In the genomic region with DNA sequence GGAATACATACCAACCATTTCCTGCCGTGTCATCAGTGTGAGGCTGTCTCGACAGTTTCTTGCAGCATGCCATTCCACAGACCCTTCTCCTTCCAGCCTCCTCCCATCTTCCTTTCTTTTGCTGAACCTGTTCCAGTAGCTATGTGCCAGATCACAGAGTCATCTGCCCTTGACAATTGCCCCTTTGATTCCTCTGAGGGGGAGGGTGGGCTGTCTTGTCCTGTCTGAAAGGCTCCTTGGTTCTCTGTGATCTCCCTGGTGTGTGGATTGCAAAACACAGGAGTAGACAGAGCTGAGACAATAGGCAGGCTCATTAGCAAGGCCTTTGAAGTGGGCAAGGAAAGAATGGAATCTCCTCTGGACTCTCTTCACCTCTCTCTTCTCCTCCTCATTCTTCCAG, we compare ENCODE assay signal across 23 mouse cellular contexts.
DNase-seq lines count a peak whose midpoint lies in the region; TF ChIP-seq lines count a peak whose summit lies in the region.
"Had no signal": no experiment of that assay in that cellular context is flagged by ENCODE, and none has a peak within 500 bp of the region (broad histone marks: within the 10 kb centered on the region; RNA-seq: fewer than 3 reads in every experiment).

No protein-coding gene starts in this region.

- no peaks in the 10 kb centered on the region for H3K27me3 ChIP-seq in ES-Bruce4 (ENCODE audit: control insufficient read depth, insufficient read depth, low read length, poor library complexity, severe bottlenecking)
- H3K27me3 ChIP-seq: heart, embryonic 15.5 days; hindbrain, embryonic 12.5 days had no signal

- H3K36me3 ChIP-seq in ES-Bruce4 (ENCODE audit: control insufficient read depth, insufficient read depth, low read length, poor library complexity, severe bottlenecking), result no peaks in the 10 kb centered on the region
- H3K36me3 ChIP-seq: forebrain, embryonic 10.5 days; heart, embryonic 12.5 days; heart, embryonic 15.5 days; hindbrain, embryonic 12.5 days had no signal

- H3K9ac ChIP-seq in ES-Bruce4 (ENCODE audit: low read depth, poor library complexity, severe bottlenecking), result no peak overlapping the region
- H3K9ac ChIP-seq: forebrain, postnatal 0 days; heart, embryonic 12.5 days; heart, embryonic 15.5 days; hindbrain, embryonic 12.5 days had no signal

- peak; percentile 63; the same call in 1 of the 2 replicates for TF ChIP-seq EP300 in ES-Bruce4 (IDR thresholded peaks at IDR 0.05; ENCODE audit: insufficient read depth, low read depth, low read length)

- H3K9me3 ChIP-seq in ES-Bruce4 (replicated peaks; ENCODE audit: control insufficient read depth, insufficient read depth, low read length, poor library complexity, severe bottlenecking), result no peaks in the 10 kb centered on the region
- H3K9me3 ChIP-seq: forebrain, embryonic 10.5 days; heart, embryonic 12.5 days; heart, embryonic 15.5 days; hindbrain, embryonic 12.5 days had no signal

- no peak overlapping the region for H3K4me3 ChIP-seq in ES-Bruce4 (ENCODE audit: low read depth, low read length)
- H3K4me3 ChIP-seq: forebrain, embryonic 10.5 days; gastrocnemius, adult 2 months; heart, embryonic 12.5 days; heart, embryonic 15.5 days; hindbrain, embryonic 12.5 days had no signal

- peak; percentile 26 for DNase-seq in 3T3-L1 (ENCODE audit: low read depth, low spot score)
- DNase-seq in Muller cell, postnatal 12 days (ENCODE audit: inconsistent ontology term), result peak; percentile 50
- DNase-seq in brain, adult 2 months (ENCODE audit: low read depth, low spot score), result peak; percentile 8
- no peak for DNase-seq in urinary bladder, postnatal 14 days (ENCODE audit: low spot score)
- DNase-seq in left cerebral cortex, adult 11 months (ENCODE audit: low spot score), result no peak
- DNase-seq: adrenal gland, postnatal 10 days; cerebellum, adult 11-12 months; cerebellum, adult 8-10 months; cerebellum, postnatal 14 days; forebrain, postnatal 0 days; gastrocnemius, adult 2 months; gastrocnemius, postnatal 14 days; heart, adult 18-20 months; heart, postnatal 10 days; heart, postnatal 4 days; kidney, adult 18-20 months; kidney, adult 9 months had no signal

- no peaks in the 10 kb centered on the region for H3K4me1 ChIP-seq in ES-Bruce4 (ENCODE audit: control insufficient read depth, insufficient read depth, low read length)
- H3K4me1 ChIP-seq: forebrain, embryonic 10.5 days; heart, embryonic 15.5 days; hindbrain, embryonic 12.5 days had no signal

- TF ChIP-seq POLR2A in ES-Bruce4 (IDR thresholded peaks at IDR 0.05; ENCODE audit: insufficient read depth, low read length), result no peak

- H3K27ac ChIP-seq in ES-Bruce4 (ENCODE audit: insufficient read depth, low read length), result no peak overlapping the region
- H3K27ac ChIP-seq: forebrain, embryonic 10.5 days; gastrocnemius, adult 2 months; heart, embryonic 15.5 days; hindbrain, embryonic 12.5 days; hindbrain, postnatal 0 days had no signal

- no peak for TF ChIP-seq CTCF in ES-Bruce4 (IDR thresholded peaks at IDR 0.05; ENCODE audit: low read depth, low read length)

Comparison
In these comparisons a context has a peak if more than half of its experiments do, and no peak if none do; other contexts are left out.
1. DNase-seq: peak in 3T3-L1 (single experiment), Muller cell, postnatal 12 days (single experiment) and brain, adult 2 months (single experiment); none in urinary bladder, postnatal 14 days (single experiment) and left cerebral cortex, adult 11 months (single experiment).